26 mouse cellular contexts compared by ENCODE assay signal in the genomic region with DNA sequence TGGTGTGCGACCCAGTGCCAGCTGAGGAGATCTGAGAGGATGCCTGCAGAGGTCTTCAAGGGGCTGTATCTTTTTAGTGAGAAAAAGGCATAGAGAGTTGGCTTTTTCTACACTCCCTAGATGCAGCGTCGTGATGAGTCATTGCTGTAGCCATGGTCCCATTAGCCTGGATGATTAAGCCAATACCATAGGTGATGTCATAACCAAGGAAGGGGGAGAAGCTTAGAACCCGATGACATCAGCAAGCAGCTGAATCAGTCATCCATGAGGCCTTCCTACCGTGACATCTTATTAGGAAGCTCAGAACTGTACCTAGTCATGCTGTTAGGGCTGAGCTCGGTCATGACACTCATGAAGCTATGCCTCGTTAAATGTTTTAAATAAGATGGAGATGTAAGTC. TPM values are rescaled to one million over a fixed set of nuclear protein-coding genes. Genes with fewer than 3 reads are reported as not detected.
DNase-seq lines count a peak whose midpoint lies in the region; ATAC-seq and TF ChIP-seq lines count a peak whose summit lies in the region.
"Had no signal": no experiment of that assay in that cellular context is flagged by ENCODE, and none has a peak within 500 bp of the region (broad histone marks: within the 10 kb centered on the region; RNA-seq: fewer than 3 reads in every experiment).

No protein-coding gene starts in this region.

- no peak overlapping the region for H3K4me3 ChIP-seq in CH12.LX (replicated peaks in 1 of 3; ENCODE audit: low read depth in 2 of 3, low read length in 2 of 3, poor library complexity in 1 of 3)
- H3K4me3 ChIP-seq in hindbrain, postnatal 0 days (ENCODE audit: low read length), result no peak overlapping the region
- no peak overlapping the region for H3K4me3 ChIP-seq in forebrain, embryonic 12.5 days (replicated peaks)
- H3K4me3 ChIP-seq: embryonic facial prominence, embryonic 12.5 days; embryonic facial prominence, embryonic 15.5 days; gastrocnemius, adult 2 months; hindbrain, embryonic 12.5 days; hindbrain, embryonic 15.5 days; intestine, embryonic 15.5 days had no signal

- no peak overlapping the region for H3K27ac ChIP-seq in CH12.LX (ENCODE audit: insufficient read depth, low read depth)
- no peak overlapping the region for H3K27ac ChIP-seq in hindbrain, postnatal 0 days
- no peak overlapping the region for H3K27ac ChIP-seq in forebrain, embryonic 12.5 days
- H3K27ac ChIP-seq: embryonic facial prominence, embryonic 12.5 days; embryonic facial prominence, embryonic 15.5 days; gastrocnemius, adult 2 months; hindbrain, embryonic 12.5 days; hindbrain, embryonic 15.5 days; intestine, embryonic 15.5 days had no signal

- TF ChIP-seq RAD21 in CH12.LX (IDR thresholded peaks at IDR 0.05; ENCODE audit: low read depth, low read length), result no peak

- 81% methylated on average over 7 of the region's 7 CpGs for WGBS in hindbrain, postnatal 0 days
- 84% methylated on average over 7 of the region's 7 CpGs for WGBS in forebrain, embryonic 12.5 days

- H3K36me3 ChIP-seq in CH12.LX (replicated peaks in 1 of 2; ENCODE audit: control insufficient read depth in 1 of 2, insufficient read depth in 1 of 2, low read length in 1 of 2), result no peaks in the 10 kb centered on the region
- no peaks in the 10 kb centered on the region for H3K36me3 ChIP-seq in hindbrain, postnatal 0 days (ENCODE audit: insufficient read depth, low read length)
- no peaks in the 10 kb centered on the region for H3K36me3 ChIP-seq in forebrain, embryonic 12.5 days (replicated peaks)
- H3K36me3 ChIP-seq: embryonic facial prominence, embryonic 12.5 days; embryonic facial prominence, embryonic 15.5 days; hindbrain, embryonic 12.5 days; hindbrain, embryonic 15.5 days; intestine, embryonic 15.5 days had no signal

- in situ Hi-C loops in CH12.LX (cut with MboI; ENCODE audit: low pct_ligation_motif_present, low pct_unique_long_range_greater_than_20kb, low sequenced_read_pairs), result no loop called here

- H3K9ac ChIP-seq in CH12.LX (ENCODE audit: insufficient read depth, low read depth), result no peak overlapping the region
- no peak overlapping the region for H3K9ac ChIP-seq in hindbrain, postnatal 0 days (replicated peaks; ENCODE audit: low read length)
- no peak overlapping the region for H3K9ac ChIP-seq in forebrain, embryonic 12.5 days
- H3K9ac ChIP-seq: embryonic facial prominence, embryonic 12.5 days; embryonic facial prominence, embryonic 15.5 days; hindbrain, embryonic 12.5 days; hindbrain, embryonic 15.5 days; intestine, embryonic 15.5 days had no signal

- peak; percentile 42 for DNase-seq in 3T3-L1 (ENCODE audit: low read depth, low spot score)
- DNase-seq in CH12.LX (ENCODE audit: extremely low read depth), result peak; percentile 2
- peak; percentile 52 for DNase-seq in Muller cell, postnatal 12 days (ENCODE audit: inconsistent ontology term)
- peak; percentile 58 for DNase-seq in brain, adult 2 months (ENCODE audit: low read depth, low spot score)
- DNase-seq in hindbrain, postnatal 0 days (ENCODE audit: low spot score), result no peak
- DNase-seq in thymus, postnatal 0 days (ENCODE audit: low spot score), result no peak
- DNase-seq: adrenal gland, adult 8-10 months; adrenal gland, postnatal 25 days; cerebellum, adult 18-20 months; cerebellum, adult 9-10 months; cerebellum, postnatal 14 days; gastrocnemius, adult 2 months; gastrocnemius, postnatal 14 days; heart, adult 11 months; kidney, adult 11 months had no signal

- no peaks in the 10 kb centered on the region for H3K79me2 ChIP-seq in CH12.LX (replicated peaks; ENCODE audit: control insufficient read depth, extremely low read depth, insufficient read depth, poor library complexity, severe bottlenecking)

- TF ChIP-seq POLR2A in CH12.LX (IDR thresholded peaks at IDR 0.05; ENCODE audit: low read depth, low read length), result no peak

- peaks cover 90% of the 10 kb centered on the region for H3K27me3 ChIP-seq in CH12.LX (replicated peaks)
- no peaks in the 10 kb centered on the region for H3K27me3 ChIP-seq in hindbrain, postnatal 0 days (ENCODE audit: insufficient read depth, low read length)
- H3K27me3 ChIP-seq in forebrain, embryonic 12.5 days, result 0 out of 2 replicates have a peak, but pooled peaks cover 6% of the 10 kb centered on the region
- H3K27me3 ChIP-seq: embryonic facial prominence, embryonic 12.5 days; hindbrain, embryonic 12.5 days; hindbrain, embryonic 15.5 days; intestine, embryonic 15.5 days had no signal

- H3K4me2 ChIP-seq in CH12.LX (ENCODE audit: insufficient read depth, low read depth, poor library complexity, severe bottlenecking), result no peak overlapping the region
- H3K4me2 ChIP-seq in hindbrain, postnatal 0 days (ENCODE audit: low read depth, low read length), result no peak overlapping the region
- H3K4me2 ChIP-seq in forebrain, embryonic 12.5 days, result no peak overlapping the region
- H3K4me2 ChIP-seq: embryonic facial prominence, embryonic 12.5 days; embryonic facial prominence, embryonic 15.5 days; heart, embryonic 11.5 days; hindbrain, embryonic 12.5 days; hindbrain, embryonic 15.5 days; intestine, embryonic 15.5 days had no signal

- TF ChIP-seq EP300 in CH12.LX (IDR thresholded peaks at IDR 0.05; ENCODE audit: low read length), result no peak

- no peak for ATAC-seq in hindbrain, postnatal 0 days
- no peak for ATAC-seq in forebrain, embryonic 12.5 days (ENCODE audit: low FRiP score)
- ATAC-seq: activated CD4-positive, CD25-positive, alpha-beta regulatory T cell, adult 4 months; forebrain, embryonic 16.5 days; intestine, embryonic 15.5 days had no signal

- H3K4me1 ChIP-seq in CH12.LX (ENCODE audit: control insufficient read depth in 1 of 2, insufficient read depth in 2 of 2), result no peaks in the 10 kb centered on the region
- no peaks in the 10 kb centered on the region for H3K4me1 ChIP-seq in hindbrain, postnatal 0 days (ENCODE audit: insufficient read depth, low read length)
- 0 out of 2 replicates have a peak, but pooled peaks cover 7% of the 10 kb centered on the region for H3K4me1 ChIP-seq in forebrain, embryonic 12.5 days
- H3K4me1 ChIP-seq: embryonic facial prominence, embryonic 12.5 days; embryonic facial prominence, embryonic 15.5 days; hindbrain, embryonic 15.5 days; intestine, embryonic 15.5 days had no signal

- no peak for TF ChIP-seq CTCF in CH12.LX (conservative IDR thresholded peaks at IDR 0.05 in 1 of 2, IDR thresholded peaks at IDR 0.05 in 1 of 2; ENCODE audit: low read depth in 2 of 2, low read length in 2 of 2)
- TF ChIP-seq CTCF in hindbrain, postnatal 0 days (IDR thresholded peaks at IDR 0.05; ENCODE audit: low read depth), result no peak

- dilution Hi-C loops in CH12.LX (cut with MboI; ENCODE audit: extremely low pct_ligation_motif_present, extremely low pct_unique_long_range_greater_than_20kb, low sequenced_read_pairs), result no loop called here

- no peaks in the 10 kb centered on the region for H3K9me3 ChIP-seq in CH12.LX (replicated peaks; ENCODE audit: low read length)
- H3K9me3 ChIP-seq in hindbrain, postnatal 0 days (ENCODE audit: low read length), result no peaks in the 10 kb centered on the region
- no peaks in the 10 kb centered on the region for H3K9me3 ChIP-seq in forebrain, embryonic 12.5 days
- H3K9me3 ChIP-seq: embryonic facial prominence, embryonic 12.5 days; embryonic facial prominence, embryonic 15.5 days; hindbrain, embryonic 12.5 days; hindbrain, embryonic 15.5 days; intestine, embryonic 15.5 days had no signal

TF ChIP-seq in CH12.LX, 34 proteins besides CTCF, POLR2A, EP300 and RAD21:
- TF ChIP-seq SMC3 (IDR thresholded peaks at IDR 0.05; ENCODE audit: low read depth, low read length) (no peak), RCOR1 (conservative IDR thresholded peaks at IDR 0.05; ENCODE audit: low read depth, low read length) (no peak), CHD2 (IDR thresholded peaks at IDR 0.05; ENCODE audit: low read length) (no peak), MAZ (IDR thresholded peaks at IDR 0.05; ENCODE audit: low read depth, low read length) (no peak), BHLHE40 (IDR thresholded peaks at IDR 0.05; ENCODE audit: low read depth, low read length) (no peak), MEF2A (IDR thresholded peaks at IDR 0.05; ENCODE audit: borderline replicate concordance, low read depth, low read length) (no peak), MAX (IDR thresholded peaks at IDR 0.05; ENCODE audit: low read length) (no peak), ZC3H11A (IDR thresholded peaks at IDR 0.05; ENCODE audit: low read depth, low read length) (no peak), NRF1 (IDR thresholded peaks at IDR 0.05; ENCODE audit: low read depth, low read length) (no peak), SIN3A (IDR thresholded peaks at IDR 0.05; ENCODE audit: low read length) (no peak), USF1 (IDR thresholded peaks at IDR 0.05; ENCODE audit: low read depth, low read length) (no peak), MYC (IDR thresholded peaks at IDR 0.05; ENCODE audit: low read depth, low read length) (no peak), MAFK (IDR thresholded peaks at IDR 0.05; ENCODE audit: insufficient replicate concordance, low read length) (no peak), ZMIZ1 (IDR thresholded peaks at IDR 0.05; ENCODE audit: low read depth, low read length) (no peak)

RNA-seq across cellular contexts. Expression of a gene that starts 7.4 kb away (rescaled TPM):
- not detected in 2 replicates for total RNA-seq in CH12.LX (2012; rRNA removed)
- total RNA-seq in CH12.LX (2014; rRNA removed), result not detected in 2 replicates
- not detected in 2 replicates for polyA plus RNA-seq in CH12.LX (2012; ENCODE audit: insufficient read length, low read depth)
- 8.9 and 9.4 TPM in 2 replicates for total RNA-seq in hindbrain, postnatal 0 days (2014; rRNA removed)
- 7.2 and 7.9 TPM in 2 replicates for polyA plus RNA-seq in hindbrain, postnatal 0 days (2015; fragmentation: Nextera tagmentation; extraction: Ambion mirVana)
- 0.74 and 1.5 TPM in 2 replicates for polyA plus RNA-seq in forebrain, embryonic 12.5 days (2016; fragmentation: Nextera tagmentation; extraction: Ambion mirVana)
- polyA plus RNA-seq in thymus, postnatal 0 days (2015; fragmentation: Nextera tagmentation; extraction: Ambion mirVana), result 1.0 TPM in 2 replicates
- total RNA-seq: hematopoietic stem cell, adult 5-6 weeks; MEL had no signal

Comparison
In these comparisons a context has a peak if more than half of its experiments do, and no peak if none do; other contexts are left out.
1. DNase-seq: peak in 3T3-L1 (single experiment), CH12.LX (single experiment), Muller cell, postnatal 12 days (single experiment) and brain, adult 2 months (single experiment); none in hindbrain, postnatal 0 days (single experiment) and thymus, postnatal 0 days (single experiment).